ENCODE assay signal across 8 mouse cellular contexts in genomic region chr4:135617783-135618470, GRCm38 (mm10). TPM values are rescaled to one million over a fixed set of nuclear protein-coding genes. Genes with fewer than 3 reads are reported as not detected.
A peak's percentile ranks its signal among the peaks of the same experiment; 100 is the strongest.
DNase-seq lines count a peak whose midpoint lies in the region; ATAC-seq lines count a peak whose summit lies in the region.

No protein-coding gene starts in this region.

- peaks cover 7% of the 10 kb centered on the region; the same call in 1 of the 2 replicates for H3K4me1 ChIP-seq in forebrain, embryonic 12.5 days
- H3K4me1 ChIP-seq in forebrain, embryonic 15.5 days, result peaks cover 4% of the 10 kb centered on the region; the same call in 1 of the 2 replicates

- H3K4me3 ChIP-seq in forebrain, embryonic 12.5 days (replicated peaks), result no peak overlapping the region
- H3K4me3 ChIP-seq in forebrain, embryonic 15.5 days, result no peak overlapping the region

- no peak for ATAC-seq in forebrain, embryonic 12.5 days (ENCODE audit: low FRiP score)
- no peak for ATAC-seq in forebrain, embryonic 15.5 days (replicated peaks)
- ATAC-seq in erythroblast, adult 5-6 weeks (replicated peaks; ENCODE audit: low FRiP score, poor library complexity, severe bottlenecking), result no peak

- 0 out of 2 replicates have a peak overlapping the region, but pooled peaks have one; percentile 9 for H3K9ac ChIP-seq in forebrain, embryonic 12.5 days
- no peak overlapping the region for H3K9ac ChIP-seq in forebrain, embryonic 15.5 days (replicated peaks)

- 0 out of 2 replicates have a peak overlapping the region, but pooled peaks have one; percentile 1 for H3K4me2 ChIP-seq in forebrain, embryonic 12.5 days
- H3K4me2 ChIP-seq in forebrain, embryonic 15.5 days (replicated peaks), result no peak overlapping the region

- 12% methylated on average over 16 of the region's 16 CpGs for WGBS in forebrain, embryonic 12.5 days
- 14% methylated on average over 16 of the region's 16 CpGs for WGBS in forebrain, embryonic 15.5 days

- H3K27me3 ChIP-seq in forebrain, embryonic 12.5 days, result peaks cover 11% of the 10 kb centered on the region
- H3K27me3 ChIP-seq in forebrain, embryonic 15.5 days, result no peaks in the 10 kb centered on the region

- H3K9me3 ChIP-seq in forebrain, embryonic 12.5 days, result no peaks in the 10 kb centered on the region
- H3K9me3 ChIP-seq in forebrain, embryonic 15.5 days, result no peaks in the 10 kb centered on the region

- H3K27ac ChIP-seq in forebrain, embryonic 12.5 days, result no peak overlapping the region
- no peak overlapping the region for H3K27ac ChIP-seq in forebrain, embryonic 15.5 days (replicated peaks)

- no peaks in the 10 kb centered on the region for H3K36me3 ChIP-seq in forebrain, embryonic 12.5 days (replicated peaks)
- H3K36me3 ChIP-seq in forebrain, embryonic 15.5 days, result no peaks in the 10 kb centered on the region

- peak; percentile 13 for DNase-seq in right cerebral cortex, adult 18-20 months
- no peak for DNase-seq in right cerebral cortex, postnatal 36 days (ENCODE audit: low spot score in 2 of 2)
- peak; percentile 38 for DNase-seq in lung, postnatal 36 days
- DNase-seq in thymus, postnatal 4 days, result peak; percentile 68
- DNase-seq in adrenal gland, adult 18-20 months (ENCODE audit: low spot score in 2 of 2), result no peak

RNA-seq across cellular contexts. Expression of gene Grhl3, which starts 44.5 kb away (rescaled TPM):
- 1.9 and 2.8 TPM in 2 replicates for polyA plus RNA-seq in forebrain, embryonic 12.5 days (2016; fragmentation: Nextera tagmentation; extraction: Ambion mirVana)
- 0.53 and 0.69 TPM in 2 replicates for polyA plus RNA-seq in forebrain, embryonic 15.5 days (2015; fragmentation: Nextera tagmentation; extraction: Ambion mirVana)
- not detected for total RNA-seq in adrenal gland, adult 18-20 months (2021)
- not detected in 2 replicates for total RNA-seq in erythroblast, adult 5-6 weeks (2015; ENCODE audit: low replicate concordance)
- not detected in 2 replicates for total RNA-seq in erythroblast, adult 5-6 weeks (2017; ENCODE audit: low replicate concordance)

Comparison
In these comparisons a context has a peak if more than half of its experiments do, and no peak if none do; other contexts are left out.
1. DNase-seq: peak in right cerebral cortex, adult 18-20 months (single experiment), lung, postnatal 36 days (single experiment) and thymus, postnatal 4 days (single experiment); none in right cerebral cortex, postnatal 36 days (0 of 2) and adrenal gland, adult 18-20 months (0 of 2).